Mouse (Mus musculus) myocyte (in vitro differentiated cells): ENCODE data around the gene Adam11.

Experiments used
- E2F4 ChIP-seq: IDR thresholded peaks from one replicate; pipeline ENCODE4 v1.6.1; 2011; ENCODE audit warnings: mild to moderate bottlenecking, control low read depth, moderate library complexity; ENCODE audit not compliant: insufficient read depth
- MAX ChIP-seq: IDR thresholded peaks from one replicate; pipeline ENCODE4 v1.6.1; 2011; ENCODE audit warnings: low read depth, mild to moderate bottlenecking, control low read depth
- MYOD1 ChIP-seq, 3 experiments: IDR thresholded peaks; one replicate each; pipeline ENCODE4 v1.6.1; 2011; ENCODE audit warnings: control low read depth in 2 of 3, low read depth in 2 of 3, mild to moderate bottlenecking in 2 of 3, moderate library complexity in 1 of 3; ENCODE audit not compliant: insufficient read length in 2 of 3, control insufficient read depth in 1 of 3
- MYOG ChIP-seq, 3 experiments: IDR thresholded peaks; one replicate each; pipeline ENCODE4 v1.6.1; 2011; ENCODE audit warnings: control low read depth in 2 of 3, low read depth in 2 of 3, mild to moderate bottlenecking in 2 of 3; ENCODE audit not compliant: insufficient read length in 2 of 3, control insufficient read depth in 1 of 3, insufficient read depth in 1 of 3
- POLR2A ChIP-seq: IDR thresholded peaks from one replicate; pipeline ENCODE4 v1.6.1; 2011; ENCODE audit warnings: low read depth, mild to moderate bottlenecking, control low read depth, moderate library complexity; ENCODE audit not compliant: insufficient read length
- POLR2AphosphoS2 ChIP-seq: IDR thresholded peaks from one replicate; pipeline ENCODE4 v1.6.1; 2011; ENCODE audit warnings: low read depth, control low read depth; ENCODE audit not compliant: insufficient read length
- REST ChIP-seq: IDR thresholded peaks from one replicate; pipeline ENCODE4 v1.6.1; 2011; ENCODE audit warnings: mild to moderate bottlenecking, control low read depth, moderate library complexity; ENCODE audit not compliant: insufficient read depth, insufficient read length
- TCF12 ChIP-seq: IDR thresholded peaks from one replicate; pipeline ENCODE4 v1.6.1; 2011; ENCODE audit warnings: mild to moderate bottlenecking, control low read depth; ENCODE audit not compliant: poor library complexity, insufficient read depth, severe bottlenecking
- TCF3 ChIP-seq: IDR thresholded peaks from one replicate; pipeline ENCODE4 v1.6.1; 2011; ENCODE audit warnings: low read depth, control low read depth; ENCODE audit not compliant: insufficient read length
- USF1 ChIP-seq: IDR thresholded peaks from one replicate; pipeline ENCODE4 v1.6.1; 2011; ENCODE audit warnings: low read depth, mild to moderate bottlenecking, control low read depth, moderate library complexity

DNA sequence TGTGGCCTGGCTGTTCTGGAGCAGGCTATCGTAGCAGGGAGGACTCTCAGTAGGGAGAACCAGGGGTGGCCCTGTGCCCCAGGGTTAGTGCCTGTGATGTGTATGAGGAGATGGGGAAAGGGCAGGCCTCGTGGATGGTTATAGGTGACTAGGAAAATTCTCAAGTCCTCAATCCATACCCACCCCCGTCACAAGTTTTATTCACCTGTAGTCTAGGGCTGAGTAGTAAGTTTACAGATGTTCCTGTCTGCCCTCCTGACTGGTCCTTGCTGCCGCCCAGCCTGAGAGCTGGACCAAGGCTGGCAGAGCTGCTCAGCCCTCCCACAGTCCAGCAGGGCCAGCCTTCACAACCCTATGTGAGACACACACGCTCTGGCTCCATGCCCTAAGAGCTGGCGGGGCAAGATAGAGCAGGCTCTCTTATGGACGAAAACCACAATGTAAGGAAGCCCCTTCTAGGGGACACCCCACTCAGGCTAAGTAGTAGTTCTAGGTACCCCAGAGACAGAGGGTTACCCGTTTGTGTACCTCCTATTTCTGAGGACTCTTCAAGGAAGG is 17.9 kb downstream of the Adam11 start:
- TF ChIP-seq POLR2A (no peak), MAX (no peak), USF1 (no peak), POLR2AphosphoS2 (no peak), MYOD1 (IDR thresholded peaks at IDR 0.05; ENCODE audit: control insufficient read depth in 1 of 3, insufficient read length in 2 of 3, low read depth in 2 of 3) (no peak), MYOG (IDR thresholded peaks at IDR 0.05; ENCODE audit: control insufficient read depth in 1 of 3, insufficient read depth in 1 of 3, insufficient read length in 2 of 3, low read depth in 2 of 3) (no peak), TCF12 (no peak), E2F4 (no peak), REST (no peak), TCF3 (no peak)
